Mouse (Mus musculus): ENCODE data around the gene Nhlrc1. TPM values are rescaled to one million over a fixed set of nuclear protein-coding genes. Genes with fewer than 3 reads are reported as not detected.
A peak's percentile ranks its signal among the peaks of the same experiment; 100 is the strongest.

Gene Nhlrc1
- not detected in 2 replicates for polyA plus RNA-seq (2012; ENCODE audit: insufficient read depth, insufficient read length, low replicate concordance, missing spikeins)

DNA sequence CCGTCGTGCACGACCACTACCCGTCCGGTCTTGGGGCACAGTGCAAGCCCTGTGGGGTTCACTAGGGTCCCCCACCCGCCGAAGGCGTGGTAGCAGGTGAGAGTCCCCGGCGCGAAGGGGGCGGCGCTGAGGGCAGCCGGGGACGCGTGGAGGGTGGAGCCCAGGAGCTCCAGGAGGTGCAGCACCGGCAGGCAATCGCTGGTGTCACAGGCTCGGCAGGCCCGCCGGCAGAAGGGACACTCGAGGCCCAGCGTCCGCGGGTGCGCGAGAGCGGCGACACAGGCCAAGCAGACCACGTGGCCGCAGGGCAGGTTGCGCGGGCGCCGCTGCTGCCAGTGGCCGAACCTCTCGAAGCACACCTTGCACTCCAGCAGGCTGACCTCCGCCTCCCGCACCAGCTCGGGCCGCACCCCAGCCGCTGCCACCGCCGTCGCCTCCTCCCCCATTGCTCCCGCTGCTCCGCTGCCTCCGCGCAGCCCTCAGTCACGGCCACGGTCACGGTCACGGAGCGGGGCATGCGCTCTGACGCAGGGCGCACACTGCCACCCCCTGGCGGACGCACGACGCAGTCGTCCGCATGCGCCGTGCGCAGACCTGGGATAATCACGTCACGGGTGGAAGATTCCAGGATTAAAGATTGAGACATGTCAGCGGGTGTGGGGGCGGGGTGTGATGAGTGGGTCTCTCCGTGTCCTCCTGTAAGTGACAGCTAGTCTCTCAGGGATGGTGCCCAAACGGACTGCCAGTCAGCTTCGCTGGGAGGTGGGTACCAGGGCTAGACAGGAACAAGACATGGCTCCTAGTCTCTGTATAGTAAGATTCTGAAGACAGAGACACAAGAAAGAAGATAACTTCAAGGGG is at the start of gene Nhlrc1:
Gene Nhlrc1 (minus strand): TSS at position 517 of the 861 bp plus-strand sequence.
- H3K27ac ChIP-seq (ENCODE audit: insufficient read depth, low read depth, low read length), result no peak within 1 kb of the TSS
- WGBS, result 3% methylated on average over 73 of the region's 73 CpGs

DNA sequence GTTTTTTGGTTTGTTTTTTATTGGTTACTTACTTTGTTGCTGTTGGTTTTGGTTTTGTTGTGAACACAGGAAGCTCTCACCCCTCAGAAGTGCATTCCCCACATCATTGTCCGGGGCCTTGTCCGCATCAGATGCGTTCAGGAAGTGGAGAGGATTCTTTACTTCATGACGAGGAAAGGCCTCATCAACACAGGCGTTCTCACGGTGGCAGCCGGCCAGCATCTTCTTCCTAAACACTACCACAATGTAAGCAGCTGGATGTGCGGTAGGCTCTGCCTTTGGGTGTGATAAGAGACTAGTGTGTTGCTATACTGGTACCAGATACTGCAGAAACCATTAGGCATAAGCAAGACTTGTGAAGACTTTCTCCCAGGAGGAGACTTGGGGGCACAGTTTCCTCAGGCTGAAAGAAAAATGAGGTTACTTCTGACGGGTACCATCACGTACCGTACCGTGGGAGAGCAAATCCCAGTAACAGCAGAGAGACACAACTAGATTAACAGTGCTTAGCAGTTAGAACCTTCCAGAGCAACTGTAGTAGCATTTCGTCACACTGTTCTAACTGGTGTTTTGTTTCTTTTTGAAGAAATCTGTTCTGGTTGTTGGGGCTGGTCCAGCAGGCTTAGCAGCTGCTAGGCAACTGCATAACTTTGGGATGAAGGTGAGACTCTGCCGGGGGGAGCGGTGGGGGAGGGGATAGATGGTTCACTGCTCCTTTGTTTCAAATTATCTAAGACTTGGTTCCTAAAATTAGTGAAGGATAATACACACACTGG is 49.5 kb upstream of the Nhlrc1 start:
- no peak overlapping the region for H3K4me3 ChIP-seq (ENCODE audit: insufficient read depth, low read depth, low read length)
- 81% methylated on average over 15 of the region's 15 CpGs for WGBS
- no peaks in the 10 kb centered on the region for H3K4me1 ChIP-seq (ENCODE audit: control insufficient read depth, insufficient read depth, low read length)

More for the DNA sequence above, at the start of gene Nhlrc1:
- Histone ChIP-seq H3K4me1 (ENCODE audit: control insufficient read depth, insufficient read depth, low read length) (peaks cover 15% of the 10 kb centered on the region), H3K4me3 (ENCODE audit: insufficient read depth, low read depth, low read length) (peak within 1 kb of the TSS; percentile 78)
- TF ChIP-seq CTCF (IDR thresholded peaks at IDR 0.05; ENCODE audit: insufficient read depth, low read depth, low read length) (peak; percentile 97), POLR2A (IDR thresholded peaks at IDR 0.05; ENCODE audit: insufficient read depth, low read depth, low read length) (peak; percentile 42; the same call in 1 of the 2 replicates)

DNA sequence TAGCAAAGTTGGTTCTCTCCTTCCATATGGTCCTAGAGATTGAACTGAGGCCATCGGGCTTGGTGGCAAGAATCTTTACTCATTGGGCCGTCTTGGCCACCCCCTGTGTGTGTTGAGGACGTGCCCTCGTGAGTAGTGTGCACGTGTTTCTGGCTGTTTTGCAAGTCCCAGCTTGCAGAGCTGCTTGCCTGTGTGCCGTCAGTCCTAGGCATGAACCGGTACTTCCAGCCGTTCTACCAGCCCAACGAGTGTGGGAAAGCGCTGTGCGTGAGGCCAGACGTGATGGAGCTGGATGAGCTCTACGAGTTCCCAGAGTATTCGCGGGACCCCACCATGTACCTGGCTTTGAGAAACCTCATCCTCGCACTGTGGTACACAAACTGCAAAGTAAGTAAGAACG is 48.1 kb upstream of the Nhlrc1 start:
- no peaks in the 10 kb centered on the region for H3K4me1 ChIP-seq (ENCODE audit: control insufficient read depth, insufficient read depth, low read length)
- no peak overlapping the region for H3K27ac ChIP-seq (ENCODE audit: insufficient read depth, low read depth, low read length)
- no peak overlapping the region for H3K4me3 ChIP-seq (ENCODE audit: insufficient read depth, low read depth, low read length)
- TF ChIP-seq CTCF (IDR thresholded peaks at IDR 0.05; ENCODE audit: insufficient read depth, low read depth, low read length) (no peak), POLR2A (IDR thresholded peaks at IDR 0.05; ENCODE audit: insufficient read depth, low read depth, low read length) (no peak)
- 96% methylated on average over 17 of the region's 17 CpGs for WGBS

More for the DNA sequence above, 49.5 kb upstream of the Nhlrc1 start:
- no peak overlapping the region for H3K27ac ChIP-seq (ENCODE audit: insufficient read depth, low read depth, low read length)
- no peak for TF ChIP-seq CTCF (IDR thresholded peaks at IDR 0.05; ENCODE audit: insufficient read depth, low read depth, low read length)
- no peak for TF ChIP-seq POLR2A (IDR thresholded peaks at IDR 0.05; ENCODE audit: insufficient read depth, low read depth, low read length)

DNA sequence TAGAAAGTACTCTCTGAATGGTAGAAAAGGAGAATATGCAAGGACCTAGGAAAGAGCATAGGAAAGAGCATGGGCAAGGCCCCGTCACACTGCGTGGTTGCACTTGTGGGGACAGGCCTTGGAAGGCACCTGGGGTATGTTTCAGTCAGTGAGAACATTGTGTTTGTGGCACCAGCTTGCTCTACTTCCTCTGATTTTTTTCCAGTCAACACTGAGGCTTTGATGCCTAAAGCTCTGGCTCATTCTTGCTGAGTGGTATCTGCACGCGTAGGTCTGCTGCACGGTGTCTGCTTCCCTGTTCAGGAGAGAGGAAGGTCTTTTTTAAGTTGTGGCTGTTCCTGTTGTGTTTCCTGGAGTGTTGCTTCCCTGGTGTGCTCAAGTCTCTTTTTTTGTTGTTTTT is 42.1 kb upstream of the Nhlrc1 start:
- Histone ChIP-seq H3K4me3 (ENCODE audit: insufficient read depth, low read depth, low read length) (no peak overlapping the region), H3K4me1 (ENCODE audit: control insufficient read depth, insufficient read depth, low read length) (no peaks in the 10 kb centered on the region), H3K27ac (ENCODE audit: insufficient read depth, low read depth, low read length) (no peak overlapping the region)
- TF ChIP-seq CTCF (IDR thresholded peaks at IDR 0.05; ENCODE audit: insufficient read depth, low read depth, low read length) (no peak), POLR2A (IDR thresholded peaks at IDR 0.05; ENCODE audit: insufficient read depth, low read depth, low read length) (no peak)
- 92% methylated on average over 5 of the region's 5 CpGs for WGBS

DNA sequence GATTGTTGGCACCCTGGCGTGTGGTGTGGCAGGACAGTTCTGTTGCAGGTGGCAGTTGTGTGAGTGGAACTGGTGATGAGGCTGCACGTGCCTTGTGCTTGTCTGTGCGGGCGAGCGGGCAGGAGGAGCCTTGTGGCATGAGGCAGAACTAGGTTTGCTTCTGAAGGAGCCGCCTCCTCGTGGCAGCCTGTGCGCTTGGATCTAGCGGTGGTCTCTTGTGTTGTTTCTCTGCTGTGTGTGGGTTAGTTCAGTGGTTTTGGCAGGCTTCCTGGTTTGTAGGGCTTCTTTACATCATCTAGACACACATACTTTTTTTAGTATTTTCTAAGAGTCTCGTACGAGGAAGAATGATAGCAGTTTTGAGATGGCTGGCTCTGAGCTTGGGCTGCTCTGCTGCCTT is 41.5 kb upstream of the Nhlrc1 start:
- H3K4me3 ChIP-seq (ENCODE audit: insufficient read depth, low read depth, low read length), result no peak overlapping the region
- WGBS, result 86% methylated on average over 11 of the region's 11 CpGs
- no peak overlapping the region for H3K27ac ChIP-seq (ENCODE audit: insufficient read depth, low read depth, low read length)
- no peaks in the 10 kb centered on the region for H3K4me1 ChIP-seq (ENCODE audit: control insufficient read depth, insufficient read depth, low read length)
- TF ChIP-seq POLR2A (IDR thresholded peaks at IDR 0.05; ENCODE audit: insufficient read depth, low read depth, low read length), result no peak
- TF ChIP-seq CTCF (IDR thresholded peaks at IDR 0.05; ENCODE audit: insufficient read depth, low read depth, low read length), result no peak

DNA sequence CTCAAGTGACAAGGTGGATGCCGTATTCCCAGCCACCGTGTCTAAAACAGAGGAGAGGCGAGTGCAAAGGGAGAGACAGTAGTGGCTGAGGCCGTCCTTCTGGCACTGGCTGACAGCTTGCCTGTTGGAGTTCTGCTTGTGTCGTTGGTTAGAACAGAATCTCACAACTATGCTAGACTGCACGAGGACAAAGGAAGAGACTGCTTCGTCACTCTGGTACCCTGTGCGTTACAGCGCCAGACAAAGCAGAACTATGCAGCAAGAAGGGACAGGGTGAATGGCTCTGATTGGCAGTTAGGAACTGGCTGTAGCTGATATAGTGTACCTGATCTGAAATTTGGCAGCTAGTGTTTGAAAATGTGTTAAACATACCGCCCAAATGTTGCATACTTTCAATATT is 39.3 kb upstream of the Nhlrc1 start:
- Histone ChIP-seq H3K27ac (ENCODE audit: insufficient read depth, low read depth, low read length) (no peak overlapping the region), H3K4me3 (ENCODE audit: insufficient read depth, low read depth, low read length) (no peak overlapping the region), H3K4me1 (ENCODE audit: control insufficient read depth, insufficient read depth, low read length) (no peaks in the 10 kb centered on the region)
- 81% methylated on average over 10 of the region's 10 CpGs for WGBS
- TF ChIP-seq POLR2A (IDR thresholded peaks at IDR 0.05; ENCODE audit: insufficient read depth, low read depth, low read length), result no peak
- no peak for TF ChIP-seq CTCF (IDR thresholded peaks at IDR 0.05; ENCODE audit: insufficient read depth, low read depth, low read length)

DNA sequence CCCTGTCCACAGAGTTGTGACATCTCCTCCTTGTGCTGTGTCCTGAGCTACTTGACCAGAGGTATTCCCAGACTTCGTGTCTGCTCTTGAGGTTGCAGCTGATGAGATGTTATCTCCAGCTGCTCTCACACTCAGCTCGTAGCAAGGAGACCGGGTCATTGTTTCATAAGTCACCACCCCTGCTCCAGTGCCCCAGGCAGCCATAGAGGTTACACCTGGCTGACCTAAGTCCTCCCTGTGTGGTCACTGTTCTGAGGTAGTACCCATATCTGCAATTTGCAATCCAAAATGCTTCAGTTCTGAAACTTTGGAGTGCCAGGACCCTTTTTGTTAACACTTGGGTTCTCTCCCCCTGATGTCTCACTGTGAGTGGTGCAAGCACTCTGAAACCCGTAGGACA is 35.4 kb upstream of the Nhlrc1 start:
- TF ChIP-seq CTCF (IDR thresholded peaks at IDR 0.05; ENCODE audit: insufficient read depth, low read depth, low read length) (no peak), POLR2A (IDR thresholded peaks at IDR 0.05; ENCODE audit: insufficient read depth, low read depth, low read length) (no peak)
- H3K4me1 ChIP-seq (ENCODE audit: control insufficient read depth, insufficient read depth, low read length), result no peaks in the 10 kb centered on the region
- no peak overlapping the region for H3K27ac ChIP-seq (ENCODE audit: insufficient read depth, low read depth, low read length)
- WGBS, result 92% methylated on average over 4 of the region's 4 CpGs
- H3K4me3 ChIP-seq (ENCODE audit: insufficient read depth, low read depth, low read length), result no peak overlapping the region

DNA sequence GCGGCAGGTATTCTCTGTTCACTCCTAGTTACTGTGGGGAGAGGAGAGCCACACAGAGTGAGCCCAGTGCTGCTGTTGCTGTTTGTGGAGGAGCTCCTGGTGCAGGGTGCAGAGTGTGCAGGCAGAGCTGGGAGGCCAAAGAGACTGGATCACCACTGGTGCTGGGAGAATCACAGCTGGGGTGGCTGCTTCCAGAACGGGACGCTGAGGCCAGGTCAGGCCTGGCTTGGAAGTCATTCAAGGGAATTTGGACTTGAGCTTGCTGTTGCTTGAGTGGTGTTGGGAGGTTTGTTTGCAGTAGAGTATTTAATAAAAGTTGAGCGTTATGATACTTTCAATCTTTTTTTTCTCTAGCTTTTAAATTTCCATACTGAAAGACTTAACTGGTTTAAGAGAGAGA is 33.3 kb upstream of the Nhlrc1 start:
- Histone ChIP-seq H3K4me1 (ENCODE audit: control insufficient read depth, insufficient read depth, low read length) (peaks cover 11% of the 10 kb centered on the region), H3K27ac (ENCODE audit: insufficient read depth, low read depth, low read length) (no peak overlapping the region), H3K4me3 (ENCODE audit: insufficient read depth, low read depth, low read length) (no peak overlapping the region)
- WGBS, result 92% methylated on average over 4 of the region's 4 CpGs
- no peak for TF ChIP-seq CTCF (IDR thresholded peaks at IDR 0.05; ENCODE audit: insufficient read depth, low read depth, low read length)
- no peak for TF ChIP-seq POLR2A (IDR thresholded peaks at IDR 0.05; ENCODE audit: insufficient read depth, low read depth, low read length)

DNA sequence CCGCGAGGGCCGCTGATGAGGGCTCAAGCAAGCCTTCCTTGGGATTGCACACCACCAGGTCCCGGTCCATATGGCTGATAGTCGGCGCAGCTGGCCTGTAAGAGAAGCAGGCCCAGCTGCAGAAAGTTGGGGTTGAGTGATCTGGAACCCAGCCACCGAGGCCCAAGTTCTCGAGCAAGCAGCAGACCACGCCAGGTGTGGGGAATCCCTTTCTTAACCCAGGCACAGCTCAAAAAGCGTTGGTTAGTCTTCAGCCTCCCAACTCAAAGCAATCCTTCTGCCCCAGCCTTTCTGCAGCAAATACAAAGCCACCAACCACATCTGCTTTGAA is 29.9 kb upstream of the Nhlrc1 start, which contains the start of gene Tpmt:
Gene Tpmt (minus strand): TSS at position 121 of the 331 bp plus-strand sequence.
- TF ChIP-seq POLR2A (IDR thresholded peaks at IDR 0.05; ENCODE audit: insufficient read depth, low read depth, low read length) (no peak), CTCF (IDR thresholded peaks at IDR 0.05; ENCODE audit: insufficient read depth, low read depth, low read length) (no peak)
- WGBS, result 18% methylated on average over 10 of the region's 10 CpGs
- H3K4me3 ChIP-seq (ENCODE audit: insufficient read depth, low read depth, low read length), result peak within 1 kb of the TSS; percentile 92
- no peak within 1 kb of the TSS for H3K27ac ChIP-seq (ENCODE audit: insufficient read depth, low read depth, low read length)
- peaks cover 13% of the 10 kb centered on the region for H3K4me1 ChIP-seq (ENCODE audit: control insufficient read depth, insufficient read depth, low read length)
